Mouse (Mus musculus) heart, embryonic 13.5 days (tissue): ENCODE data around the gene Bub1b. TPM values are rescaled to one million over a fixed set of nuclear protein-coding genes. Genes with fewer than 3 reads are reported as not detected.

Source experiments
- ATAC-seq: fragments of 200-750 bp; cut with Nextera tagmentation; 2 replicates; pipeline ENCODE4 v1.8.0; 2017; ENCODE audit warnings: moderate TSS enrichment; ENCODE audit not compliant: insufficient number of reproducible peaks, low FRiP score, low TSS enrichment; ENCODE audit errors: extremely low read depth
- H3K27ac ChIP-seq: fragments of 300-500 bp; sonication (generic); replicated peaks from 2 replicates; pipeline ENCODE4 v1.5.1; 2015; ENCODE audit warnings: moderate library complexity, mild to moderate bottlenecking, inconsistent platforms
- H3K27me3 ChIP-seq: fragments of 300-500 bp; sonication (generic); replicated peaks from 2 replicates; pipeline ENCODE4 v1.6.1; 2015; ENCODE audit warnings: mild to moderate bottlenecking, inconsistent platforms
- H3K36me3 ChIP-seq: fragments of 300-500 bp; sonication (generic); 2 replicates; pipeline ENCODE4 v1.6.1; 2015; ENCODE audit warnings: mild to moderate bottlenecking, inconsistent platforms
- H3K4me1 ChIP-seq: fragments of 300-500 bp; sonication (generic); 2 replicates; pipeline ENCODE4 v1.6.1; 2015; ENCODE audit warnings: inconsistent platforms
- H3K4me2 ChIP-seq: fragments of 300-500 bp; sonication (generic); 2 replicates; pipeline ENCODE4 v1.6.1; 2015; ENCODE audit warnings: inconsistent platforms, mild to moderate bottlenecking, moderate library complexity
- H3K4me3 ChIP-seq: fragments of 300-500 bp; sonication (generic); 2 replicates; pipeline ENCODE4 v1.5.1; 2015; ENCODE audit warnings: moderate library complexity, mild to moderate bottlenecking, inconsistent platforms
- H3K9ac ChIP-seq: fragments of 300-500 bp; sonication (generic); 2 replicates; pipeline ENCODE4 v1.6.1; 2015; ENCODE audit warnings: inconsistent platforms, mild to moderate bottlenecking, moderate library complexity
- H3K9me3 ChIP-seq: fragments of 300-500 bp; sonication (generic); 2 replicates; pipeline ENCODE4 v1.6.1; 2016; ENCODE audit warnings: inconsistent platforms
- WGBS: fragments of 180-500 bp; shearing (Covaris S2); methylation state at CpG from one replicate; pipeline ENCODE4 v1.1.7; 2015; ENCODE audit warnings: mixed read lengths; 5-methylcytosine and 5-hydroxymethylcytosine counted together
- polyA plus RNA-seq: library from polyadenylated mRNA; unstranded; fragments of >200 nt; fragmentation: Nextera tagmentation; extraction: Ambion mirVana; gene quantifications from 2 replicates; pipeline ENCODE4 v1.2.1, GENCODE M21; 2015

The Bub1b gene
- polyA plus RNA-seq, 1 experiment from 2014 or later, result 64.3 TPM

- Histone ChIP-seq H3K27me3 (no peaks in the 10 kb centered on the region), H3K4me1 (no peaks in the 10 kb centered on the region), H3K27ac (no peak overlapping the region), H3K9me3 (no peaks in the 10 kb centered on the region), H3K36me3 (no peaks in the 10 kb centered on the region), H3K4me3 (no peak overlapping the region), H3K4me2 (no peak overlapping the region), H3K9ac (no peak overlapping the region)
- 69% methylated on average over 8 of the region's 9 CpGs for WGBS
- ATAC-seq, result no peak
Observed at GRCm38 (mm10) chr2:118572183-118572836, 25.7 kb upstream of the Bub1b start.

DNA sequence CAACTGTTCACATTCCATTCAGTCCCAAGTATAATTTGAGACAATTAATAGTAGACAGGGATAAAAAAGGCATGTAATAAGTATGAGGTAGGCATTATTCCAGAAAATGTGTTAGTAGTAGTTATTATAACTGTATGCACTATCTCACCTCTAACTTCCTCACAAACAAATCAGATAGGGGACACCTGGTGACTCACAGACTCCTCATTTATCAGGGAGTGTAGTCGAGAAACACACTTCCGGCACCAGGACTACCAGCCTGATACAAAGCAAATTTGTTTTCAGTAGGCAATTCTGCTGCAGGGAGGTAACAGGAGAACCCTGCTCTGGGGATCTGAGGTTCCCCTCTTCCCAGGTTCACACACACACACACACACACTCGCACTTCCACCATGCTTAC is 24.9 kb upstream of the Bub1b start:
- no peak for ATAC-seq
- Histone ChIP-seq H3K9me3 (no peaks in the 10 kb centered on the region), H3K4me3 (no peak overlapping the region), H3K4me1 (no peaks in the 10 kb centered on the region), H3K36me3 (no peaks in the 10 kb centered on the region), H3K9ac (no peak overlapping the region), H3K27ac (no peak overlapping the region), H3K27me3 (no peaks in the 10 kb centered on the region), H3K4me2 (no peak overlapping the region)
- 76% methylated on average over 3 of the region's 3 CpGs for WGBS

DNA sequence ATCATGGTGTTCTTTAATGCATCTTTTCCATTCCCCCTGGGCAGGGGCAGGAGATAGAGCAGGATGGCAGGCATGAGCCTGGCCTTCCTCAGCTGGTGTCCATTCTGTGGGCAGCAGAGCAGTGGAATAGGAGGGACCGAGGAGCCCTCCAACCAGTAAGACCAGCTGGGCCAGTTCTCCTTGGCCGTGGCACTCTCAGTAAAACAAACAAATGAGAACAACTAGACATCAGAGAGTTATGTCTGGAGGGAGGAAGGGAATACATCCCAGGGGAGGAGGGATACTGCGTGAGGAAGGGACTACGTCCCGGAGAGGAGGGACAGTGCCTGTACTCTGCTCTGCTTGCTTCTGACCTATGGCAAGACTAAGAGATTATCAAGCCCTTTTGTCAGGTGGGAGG is 12.0 kb upstream of the Bub1b start:
- ATAC-seq, result no peak
- H3K36me3 ChIP-seq, result no peaks in the 10 kb centered on the region
- H3K9me3 ChIP-seq, result no peaks in the 10 kb centered on the region
- no peak overlapping the region for H3K4me3 ChIP-seq
- peaks cover 3% of the 10 kb centered on the region; the same call in 1 of the 2 replicates for H3K4me1 ChIP-seq
- H3K4me2 ChIP-seq, result no peak overlapping the region
- no peaks in the 10 kb centered on the region for H3K27me3 ChIP-seq
- H3K27ac ChIP-seq, result no peak overlapping the region
- H3K9ac ChIP-seq, result no peak overlapping the region
- WGBS, result 73% methylated on average over 5 of the region's 5 CpGs

- Histone ChIP-seq H3K27me3 (no peaks in the 10 kb centered on the region), H3K9me3 (no peaks in the 10 kb centered on the region), H3K4me2 (no peak overlapping the region), H3K36me3 (no peaks in the 10 kb centered on the region), H3K4me3 (no peak overlapping the region), H3K4me1 (peaks cover 3% of the 10 kb centered on the region; the same call in 1 of the 2 replicates), H3K27ac (no peak overlapping the region), H3K9ac (no peak overlapping the region)
- 65% methylated on average over 3 of the region's 3 CpGs for WGBS
- ATAC-seq, result no peak
Observed at GRCm38 (mm10) chr2:118587686-118588085, 10.3 kb upstream of the Bub1b start.

DNA sequence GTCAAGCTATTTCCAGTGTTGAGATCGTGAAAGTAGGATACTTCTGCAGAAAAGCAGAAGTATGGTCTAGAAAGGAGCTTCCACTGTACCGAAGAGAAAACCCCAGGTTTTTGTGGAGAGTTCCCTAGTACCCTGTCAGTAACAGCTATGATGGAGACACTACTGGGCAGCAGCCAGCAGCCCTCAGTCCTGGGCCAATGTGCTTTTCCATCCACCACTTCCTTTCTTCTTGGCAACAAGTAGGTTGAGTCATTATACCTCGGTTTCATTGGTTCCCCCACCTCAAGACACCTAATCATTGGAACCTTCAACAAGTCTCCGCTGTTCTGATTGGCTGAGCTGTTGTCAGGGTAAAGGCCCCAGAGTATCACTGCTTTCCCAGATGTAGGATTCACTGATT is 6.9 kb upstream of the Bub1b start:
- H3K4me1 ChIP-seq, result peaks cover 3% of the 10 kb centered on the region; the same call in 1 of the 2 replicates
- H3K27me3 ChIP-seq, result no peaks in the 10 kb centered on the region
- no peak overlapping the region for H3K4me3 ChIP-seq
- H3K4me2 ChIP-seq, result no peak overlapping the region
- WGBS, result 78% methylated on average over 4 of the region's 4 CpGs
- no peak for ATAC-seq
- no peak overlapping the region for H3K9ac ChIP-seq
- no peaks in the 10 kb centered on the region for H3K36me3 ChIP-seq
- H3K27ac ChIP-seq, result no peak overlapping the region
- H3K9me3 ChIP-seq, result no peaks in the 10 kb centered on the region

DNA sequence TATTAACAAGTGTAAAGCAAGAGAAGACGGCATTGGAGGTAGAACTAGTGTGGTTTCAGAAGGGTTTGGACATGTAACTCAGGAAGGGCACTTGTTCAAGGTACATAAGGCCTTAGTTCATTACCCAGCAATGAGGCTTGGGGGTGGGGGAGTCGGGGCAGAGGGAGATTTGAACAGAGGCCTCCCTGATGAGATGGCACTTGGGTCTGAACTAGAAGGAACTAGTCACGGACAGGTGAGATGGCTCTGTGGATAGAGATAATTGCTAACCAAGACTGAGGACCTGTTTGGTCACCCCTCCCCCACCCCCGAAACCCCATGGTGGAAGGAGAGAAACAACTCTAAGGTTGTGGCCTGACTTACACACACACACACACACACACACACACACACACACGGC is 1.1 kb downstream of the Bub1b start:
- Histone ChIP-seq H3K36me3 (peaks cover 42% of the 10 kb centered on the region), H3K27ac (0 out of 2 replicates have a peak overlapping the region, but pooled peaks have one; percentile 67), H3K9me3 (no peaks in the 10 kb centered on the region), H3K9ac (peak overlapping the region; percentile 91), H3K4me3 (peak overlapping the region; percentile 81), H3K4me1 (peaks cover 37% of the 10 kb centered on the region), H3K27me3 (no peaks in the 10 kb centered on the region), H3K4me2 (peak overlapping the region; percentile 79)
- 32% methylated on average over 5 of the region's 5 CpGs for WGBS
- no peak for ATAC-seq

DNA sequence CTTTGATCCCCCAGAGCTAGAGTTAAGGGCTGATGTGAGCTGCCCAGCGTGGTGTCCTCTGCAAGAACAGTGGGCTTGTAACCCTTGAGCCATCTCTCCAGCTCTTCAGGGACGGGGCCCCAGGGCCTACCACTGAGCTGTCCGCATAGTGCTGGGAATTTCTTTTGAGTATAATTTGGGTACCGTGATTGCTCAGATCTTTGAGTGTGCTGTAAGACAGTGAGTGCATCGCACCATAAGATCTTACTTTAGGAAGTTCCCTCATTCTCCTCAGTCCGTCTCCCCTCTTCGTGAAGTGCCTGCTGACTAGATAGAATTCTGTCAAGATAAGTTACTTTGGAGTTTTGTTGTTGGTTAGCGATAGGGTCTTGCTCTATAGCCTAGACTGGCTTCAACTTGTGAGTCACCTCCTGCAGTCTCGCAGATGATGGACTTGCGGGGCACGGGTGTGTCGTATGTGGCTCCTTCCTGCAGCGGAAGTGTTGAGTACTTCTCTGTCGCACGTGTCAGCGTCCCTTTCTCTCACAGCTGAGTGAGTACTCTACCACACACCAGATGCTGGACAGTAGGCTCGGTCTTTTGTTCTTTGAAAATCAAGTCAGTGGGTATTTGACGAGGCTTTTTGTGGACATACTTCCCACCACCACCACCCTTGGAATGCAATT is 3.7 kb downstream of the Bub1b start:
- H3K36me3 ChIP-seq, result peaks cover 69% of the 10 kb centered on the region
- no peaks in the 10 kb centered on the region for H3K9me3 ChIP-seq
- no peak for ATAC-seq
- H3K4me1 ChIP-seq, result peaks cover 37% of the 10 kb centered on the region
- H3K4me3 ChIP-seq, result peak overlapping the region; percentile 8; the same call in 1 of the 2 replicates
- 61% methylated on average over 18 of the region's 18 CpGs for WGBS
- H3K4me2 ChIP-seq, result peak overlapping the region; percentile 79
- H3K27ac ChIP-seq, result no peak overlapping the region
- no peaks in the 10 kb centered on the region for H3K27me3 ChIP-seq
- peak overlapping the region; percentile 50; the same call in 1 of the 2 replicates for H3K9ac ChIP-seq

DNA sequence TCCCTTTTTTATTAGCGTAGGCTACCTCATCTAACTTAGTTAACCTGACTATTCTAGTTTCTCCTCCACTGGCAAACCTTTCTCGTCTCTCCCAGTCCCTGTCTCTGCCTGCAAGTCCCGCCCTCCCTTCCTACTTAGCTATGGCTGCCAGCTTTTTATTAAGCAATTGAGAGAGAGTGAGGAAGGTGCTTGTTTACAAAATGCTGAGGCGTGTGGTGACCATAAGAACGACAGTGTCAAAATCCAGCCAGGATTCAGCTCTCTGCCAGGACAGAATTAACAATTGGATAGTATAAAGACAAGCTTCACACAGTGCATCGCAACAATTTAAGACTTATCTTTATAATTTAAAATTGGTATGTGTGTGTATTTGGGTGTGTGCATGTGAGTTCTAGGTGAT is 6.1 kb downstream of the Bub1b start:
- Histone ChIP-seq H3K9me3 (no peaks in the 10 kb centered on the region), H3K27ac (no peak overlapping the region), H3K27me3 (no peaks in the 10 kb centered on the region), H3K4me2 (no peak overlapping the region), H3K9ac (no peak overlapping the region), H3K36me3 (peaks cover 92% of the 10 kb centered on the region), H3K4me3 (no peak overlapping the region), H3K4me1 (peaks cover 32% of the 10 kb centered on the region)
- WGBS, result 91% methylated on average over 6 of the region's 6 CpGs
- ATAC-seq, result no peak

DNA sequence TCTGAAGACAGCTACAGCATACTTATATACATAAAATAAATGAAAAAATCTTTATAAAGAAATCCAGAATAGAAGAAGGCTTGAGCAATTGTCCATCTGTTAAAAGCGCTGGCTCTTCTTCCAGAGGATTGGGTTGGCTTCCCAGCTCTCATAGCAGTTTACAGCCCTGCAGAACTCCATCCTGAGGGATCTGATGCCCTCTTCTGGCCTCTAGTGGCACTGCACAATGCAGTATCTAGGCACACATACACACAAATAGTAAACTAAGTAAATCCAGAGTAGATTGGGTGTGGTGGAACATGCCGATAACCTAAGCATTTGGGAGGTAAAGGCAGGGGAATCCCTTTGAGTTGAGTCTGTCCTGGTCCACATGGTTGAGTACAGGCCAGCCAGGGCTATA is 8.0 kb downstream of the Bub1b start:
- H3K4me3 ChIP-seq, result no peak overlapping the region
- H3K9ac ChIP-seq, result no peak overlapping the region
- peaks cover 13% of the 10 kb centered on the region for H3K4me1 ChIP-seq
- H3K36me3 ChIP-seq, result peaks cover 98% of the 10 kb centered on the region
- H3K9me3 ChIP-seq, result no peaks in the 10 kb centered on the region
- 80% methylated on average over 2 of the region's 2 CpGs for WGBS
- no peaks in the 10 kb centered on the region for H3K27me3 ChIP-seq
- H3K4me2 ChIP-seq, result no peak overlapping the region
- ATAC-seq, result no peak
- H3K27ac ChIP-seq, result no peak overlapping the region

- H3K9ac ChIP-seq, result no peak overlapping the region
- peaks cover 98% of the 10 kb centered on the region for H3K36me3 ChIP-seq
- 75% methylated on average over 5 of the region's 5 CpGs for WGBS
- no peak overlapping the region for H3K4me2 ChIP-seq
- H3K4me3 ChIP-seq, result no peak overlapping the region
- no peak overlapping the region for H3K27ac ChIP-seq
- H3K4me1 ChIP-seq, result peaks cover 4% of the 10 kb centered on the region
- no peaks in the 10 kb centered on the region for H3K27me3 ChIP-seq
- H3K9me3 ChIP-seq, result no peaks in the 10 kb centered on the region
- ATAC-seq, result no peak
Observed at GRCm38 (mm10) chr2:118606976-118607375, 9.0 kb downstream of the Bub1b start.

DNA sequence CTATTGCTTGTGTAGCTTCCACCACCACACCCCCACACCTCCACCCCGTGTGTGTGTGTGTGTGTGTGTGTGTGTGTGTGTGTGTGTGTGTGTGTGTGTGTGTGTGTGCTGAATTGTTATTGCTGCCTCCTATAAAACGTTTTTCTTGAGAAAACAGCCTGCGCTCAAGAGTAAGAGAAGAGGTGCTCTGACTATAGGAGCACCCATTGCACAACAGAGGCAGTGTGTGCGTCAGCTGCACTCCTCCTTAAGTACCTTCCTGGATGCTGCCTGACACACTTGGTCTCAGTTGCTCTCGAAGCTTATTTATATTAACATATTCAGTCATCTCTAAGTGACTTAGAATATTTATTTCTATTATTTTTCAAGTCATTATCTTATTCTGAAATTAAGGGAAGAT is 20.0 kb downstream of the Bub1b start:
- H3K27ac ChIP-seq, result no peak overlapping the region
- H3K9ac ChIP-seq, result no peak overlapping the region
- no peaks in the 10 kb centered on the region for H3K27me3 ChIP-seq
- H3K36me3 ChIP-seq, result peaks cover 98% of the 10 kb centered on the region
- ATAC-seq, result no peak
- no peaks in the 10 kb centered on the region for H3K4me1 ChIP-seq
- no peak overlapping the region for H3K4me2 ChIP-seq
- WGBS, result 87% methylated on average over 5 of the region's 5 CpGs
- no peaks in the 10 kb centered on the region for H3K9me3 ChIP-seq
- H3K4me3 ChIP-seq, result no peak overlapping the region

DNA sequence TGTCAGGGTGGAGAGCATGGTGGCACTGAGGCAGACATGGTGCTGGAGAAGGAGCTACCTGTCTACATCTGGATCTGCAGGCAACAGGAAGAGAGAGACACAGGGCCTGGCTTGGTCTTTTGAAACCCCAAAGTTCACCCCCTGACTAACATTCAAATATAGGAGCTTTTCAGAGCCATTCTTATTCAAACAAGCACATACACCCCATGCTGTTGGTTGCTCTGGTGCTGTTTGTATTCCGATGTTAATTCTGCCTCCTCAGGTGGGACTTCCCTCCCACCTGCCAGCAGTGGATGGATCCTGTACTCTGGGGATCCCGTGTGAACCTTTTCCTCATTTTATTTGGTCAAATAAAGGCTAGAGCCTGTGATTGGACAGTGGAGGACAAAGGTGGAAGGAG is 22.1 kb downstream of the Bub1b start:
- Histone ChIP-seq H3K4me1 (no peaks in the 10 kb centered on the region), H3K27me3 (no peaks in the 10 kb centered on the region), H3K4me2 (no peak overlapping the region), H3K9ac (no peak overlapping the region), H3K27ac (no peak overlapping the region), H3K4me3 (no peak overlapping the region), H3K36me3 (peaks cover 95% of the 10 kb centered on the region), H3K9me3 (no peaks in the 10 kb centered on the region)
- ATAC-seq, result no peak
- WGBS, result 71% methylated on average over 2 of the region's 2 CpGs
